Mouse (Mus musculus): ENCODE results near the gene Nfib.

The Nfib gene

GRCm38 (mm10) chr4:82383346-82383745, 322.2 kb downstream of the Nfib start:
- no peak for TF ChIP-seq GATA4 (IDR thresholded peaks at IDR 0.05; ENCODE audit: insufficient replicate concordance, low read length)

- TF ChIP-seq GATA4 (IDR thresholded peaks at IDR 0.05; ENCODE audit: insufficient replicate concordance, low read length): no peak
These were observed 323.8 kb downstream of the Nfib start for GRCm38 (mm10) chr4:82381786-82382185.

GRCm38 (mm10) chr4:82380578-82380977, 325.0 kb downstream of the Nfib start:
- TF ChIP-seq GATA4 (IDR thresholded peaks at IDR 0.05; ENCODE audit: insufficient replicate concordance, low read length): no peak

GRCm38 (mm10) chr4:82378050-82378449, 327.5 kb downstream of the Nfib start:
- 0 out of 2 replicates have a peak, but pooled peaks have one; percentile 9 for TF ChIP-seq GATA4 (IDR thresholded peaks at IDR 0.05; ENCODE audit: insufficient replicate concordance, low read length)

GRCm38 (mm10) chr4:82377621-82378020, 327.9 kb downstream of the Nfib start:
- no peak for TF ChIP-seq GATA4 (IDR thresholded peaks at IDR 0.05; ENCODE audit: insufficient replicate concordance, low read length)

- no peak for TF ChIP-seq GATA4 (IDR thresholded peaks at IDR 0.05; ENCODE audit: insufficient replicate concordance, low read length)
These were observed 331.0 kb downstream of the Nfib start for GRCm38 (mm10) chr4:82374560-82374959.

- TF ChIP-seq GATA4 (IDR thresholded peaks at IDR 0.05; ENCODE audit: insufficient replicate concordance, low read length): no peak
These were observed 333.3 kb downstream of the Nfib start for GRCm38 (mm10) chr4:82372217-82372616.

GRCm38 (mm10) chr4:82371471-82371870, 334.1 kb downstream of the Nfib start:
- TF ChIP-seq GATA4 (IDR thresholded peaks at IDR 0.05; ENCODE audit: insufficient replicate concordance, low read length): no peak

GRCm38 (mm10) chr4:82369011-82369776, 336.4 kb downstream of the Nfib start:
- no peak for TF ChIP-seq GATA4 (IDR thresholded peaks at IDR 0.05; ENCODE audit: insufficient replicate concordance, low read length)

- TF ChIP-seq GATA4 (IDR thresholded peaks at IDR 0.05; ENCODE audit: insufficient replicate concordance, low read length): no peak
These were observed 337.3 kb downstream of the Nfib start for GRCm38 (mm10) chr4:82368091-82368775.

GRCm38 (mm10) chr4:82364696-82365385, 340.7 kb downstream of the Nfib start:
- no peak for TF ChIP-seq GATA4 (IDR thresholded peaks at IDR 0.05; ENCODE audit: insufficient replicate concordance, low read length)

- TF ChIP-seq GATA4 (IDR thresholded peaks at IDR 0.05; ENCODE audit: insufficient replicate concordance, low read length): no peak
These were observed 341.6 kb downstream of the Nfib start for GRCm38 (mm10) chr4:82363951-82364350.

GRCm38 (mm10) chr4:82362294-82362693, 343.3 kb downstream of the Nfib start:
- TF ChIP-seq GATA4 (IDR thresholded peaks at IDR 0.05; ENCODE audit: insufficient replicate concordance, low read length): peak; percentile 33; the same call in 1 of the 2 replicates

GRCm38 (mm10) chr4:82360081-82360511, 345.5 kb downstream of the Nfib start:
- no peak for TF ChIP-seq GATA4 (IDR thresholded peaks at IDR 0.05; ENCODE audit: insufficient replicate concordance, low read length)

GRCm38 (mm10) chr4:82359110-82359509, 346.4 kb downstream of the Nfib start:
- peak; percentile 76 for TF ChIP-seq GATA4 (IDR thresholded peaks at IDR 0.05; ENCODE audit: insufficient replicate concordance, low read length)

GRCm38 (mm10) chr4:82349006-82349405, 356.5 kb downstream of the Nfib start:
- TF ChIP-seq GATA4 (IDR thresholded peaks at IDR 0.05; ENCODE audit: insufficient replicate concordance, low read length): no peak
